Mouse (Mus musculus): ENCODE results near the gene Ranbp1.

Ranbp1 gene

DNA sequence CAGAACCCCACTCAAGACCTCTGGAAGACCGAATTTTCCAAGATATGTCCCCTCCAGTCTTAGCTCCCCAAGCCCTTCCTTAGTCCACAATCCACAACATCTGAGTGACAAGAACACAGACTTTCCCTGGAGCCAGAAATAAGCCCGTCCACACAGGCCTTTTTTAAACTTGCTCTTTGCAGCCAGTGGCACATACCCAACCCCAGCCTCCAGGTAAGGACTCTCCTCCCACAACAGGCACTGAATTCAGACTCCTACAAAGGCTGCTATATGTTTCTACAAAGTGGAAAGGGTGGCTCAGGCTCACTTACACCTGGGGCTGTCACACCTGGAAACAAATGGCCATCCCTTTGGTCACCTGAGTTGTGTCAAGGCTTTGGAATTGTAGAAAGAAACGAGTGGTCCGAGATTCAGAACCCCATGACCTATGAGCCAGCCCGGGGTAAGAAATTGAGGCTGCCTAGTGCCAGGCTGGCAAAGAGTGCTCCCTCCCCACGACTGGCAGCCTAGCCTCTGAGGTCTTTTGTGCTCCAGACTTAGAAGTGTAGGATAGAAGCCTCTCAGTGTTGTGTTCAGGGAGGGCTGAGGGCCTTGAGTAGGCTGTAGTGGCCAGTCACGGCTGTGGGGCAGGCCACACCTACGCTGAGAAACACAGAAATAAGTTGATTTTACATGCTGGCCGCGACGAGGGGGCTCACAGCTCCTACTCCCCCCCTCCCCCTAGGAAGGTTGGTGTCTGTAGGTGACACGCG is 14.4 kb downstream of the Ranbp1 start:
- DNase-seq = no peak

DNA sequence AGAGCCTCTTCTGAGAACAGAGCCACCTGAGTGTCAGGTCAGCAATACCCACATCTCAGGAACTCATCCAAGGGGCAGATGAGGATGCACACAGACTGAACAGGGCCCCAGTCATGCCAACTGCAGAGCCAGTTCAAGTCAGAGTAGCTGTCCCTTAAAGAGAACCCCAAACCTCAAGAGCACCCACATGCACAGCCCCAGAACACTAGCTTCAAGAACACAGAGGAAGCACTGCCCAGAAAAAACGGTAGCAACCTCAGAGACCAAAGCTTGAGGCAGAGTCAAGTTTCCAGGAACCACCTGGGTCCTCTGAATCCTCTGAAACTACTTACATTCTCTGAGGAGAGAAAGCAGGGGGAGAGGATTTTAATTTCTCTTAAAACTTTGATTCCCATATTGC is 15.1 kb downstream of the Ranbp1 start:
- DNase-seq = no peak

DNA sequence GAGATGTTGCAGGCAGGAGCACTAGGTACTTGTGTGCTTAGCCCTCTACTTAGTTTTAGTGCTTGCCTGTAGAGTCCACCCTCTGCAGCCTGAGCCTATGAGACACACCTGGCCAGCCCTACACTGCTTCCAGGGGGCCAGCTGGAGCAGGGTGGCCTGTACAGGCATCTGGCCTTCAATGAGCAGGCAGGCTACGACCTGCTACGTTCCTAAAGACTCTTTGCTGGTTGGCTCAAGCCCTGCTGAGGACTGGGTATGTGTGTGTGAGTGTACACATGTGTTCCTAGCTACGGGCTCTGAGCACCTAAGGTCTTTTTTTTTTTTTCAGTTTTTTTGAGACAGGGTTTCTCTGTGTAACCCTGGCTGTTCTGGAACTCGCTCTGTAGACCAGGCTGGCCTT is 17.1 kb downstream of the Ranbp1 start:
- no peak for DNase-seq

DNA sequence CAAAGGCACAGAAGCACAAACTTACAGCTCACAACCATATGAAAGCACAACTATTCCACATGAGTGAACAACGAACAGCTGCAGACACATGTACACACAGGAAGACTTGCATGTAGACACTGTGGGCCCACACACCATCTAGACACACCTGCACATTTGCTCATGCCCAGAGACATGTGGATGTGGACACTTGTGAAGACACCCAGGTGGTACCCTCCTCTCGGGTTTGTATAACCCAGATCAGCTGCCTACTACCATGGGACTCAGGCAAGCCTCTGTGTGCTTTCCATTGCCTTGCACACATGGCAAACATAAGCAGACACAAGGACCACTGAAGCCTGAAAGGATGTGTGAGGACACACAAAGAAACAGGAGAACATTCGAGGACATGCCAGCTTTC is 17.5 kb downstream of the Ranbp1 start:
- no peak for DNase-seq

DNA sequence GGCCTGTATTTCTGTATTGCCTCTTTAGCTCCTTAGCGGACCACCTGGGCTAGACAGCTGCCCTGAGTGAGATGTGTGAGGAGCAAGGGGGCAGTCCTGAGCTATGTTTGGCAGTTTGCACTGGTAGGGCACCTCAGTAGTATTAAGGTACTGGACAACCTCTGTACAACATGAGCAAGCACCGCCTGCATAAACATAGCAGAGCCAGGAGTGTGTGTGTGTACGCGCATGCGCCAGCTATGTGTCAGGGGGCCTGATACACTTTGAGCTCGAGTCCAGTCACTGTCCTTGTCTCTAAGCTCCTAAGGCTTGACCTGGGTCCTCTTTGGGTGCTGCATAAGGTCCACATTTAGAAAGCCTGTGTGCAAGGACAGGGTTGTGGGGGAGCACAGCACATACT is 17.9 kb downstream of the Ranbp1 start:
- DNase-seq = no peak

DNA sequence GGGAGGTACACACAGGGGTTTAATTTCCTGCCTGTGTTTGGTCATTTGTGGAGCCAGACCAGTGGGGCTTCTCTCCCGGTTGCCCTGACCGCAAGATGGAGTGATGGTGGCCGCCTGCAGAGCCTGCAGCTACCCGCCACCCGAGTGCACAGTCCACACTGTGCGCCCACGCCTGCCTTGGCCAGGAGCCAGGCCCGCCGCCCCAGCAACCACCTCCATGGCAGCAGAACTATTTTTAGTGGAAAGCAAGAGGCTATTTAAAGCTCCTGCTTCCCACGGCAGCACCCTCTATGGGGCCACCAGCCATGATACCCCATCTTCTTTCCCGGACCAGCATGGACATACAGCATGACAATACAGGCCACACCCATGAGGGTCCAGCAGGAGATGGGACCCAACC is 18.9 kb downstream of the Ranbp1 start:
- no peak for DNase-seq

DNA sequence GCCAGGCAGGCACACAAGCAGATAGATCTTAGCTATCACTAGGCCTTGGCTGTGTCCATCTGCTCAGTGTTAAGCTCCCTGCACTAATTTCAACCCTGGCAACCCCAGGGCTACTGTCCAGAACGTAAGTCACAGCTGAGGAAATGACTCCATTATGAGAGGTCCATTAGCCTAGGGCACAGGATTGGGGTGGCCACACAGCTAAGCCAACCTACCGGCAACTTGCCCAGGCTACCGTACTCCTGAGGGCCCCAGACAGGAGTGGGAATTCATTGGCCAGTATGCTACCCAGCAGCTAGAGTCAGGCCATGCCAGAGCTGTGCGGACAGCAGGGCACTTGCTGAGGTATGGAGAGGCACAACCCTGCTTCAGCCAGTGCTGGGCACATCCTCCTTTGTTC is 19.7 kb downstream of the Ranbp1 start:
- DNase-seq = no peak

DNA sequence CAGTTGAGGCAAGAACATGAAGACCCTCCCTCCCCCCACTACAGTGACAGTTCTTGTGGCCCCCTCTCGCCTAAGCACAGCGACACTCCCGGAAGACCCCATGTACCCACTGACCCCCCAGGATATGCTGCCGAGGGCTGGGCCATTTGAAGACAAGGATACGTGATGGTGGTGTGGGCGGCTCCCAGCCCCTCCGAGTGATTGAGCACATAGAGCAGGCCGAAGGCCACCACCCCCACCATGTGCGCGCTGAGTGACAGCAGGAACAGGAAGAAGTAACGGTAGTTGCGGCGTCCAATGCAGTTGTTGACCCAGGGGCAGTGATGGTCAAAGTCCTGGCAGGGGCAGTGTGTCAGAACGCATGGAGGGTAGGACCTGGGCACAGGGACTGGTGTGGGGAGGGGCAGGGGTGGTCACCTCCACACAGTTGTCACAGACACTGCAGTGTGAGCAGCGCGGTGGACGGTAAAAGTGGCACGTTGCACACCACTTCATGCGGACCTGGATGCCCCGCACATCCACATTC is 20.6 kb downstream of the Ranbp1 start:
- no peak for DNase-seq

DNA sequence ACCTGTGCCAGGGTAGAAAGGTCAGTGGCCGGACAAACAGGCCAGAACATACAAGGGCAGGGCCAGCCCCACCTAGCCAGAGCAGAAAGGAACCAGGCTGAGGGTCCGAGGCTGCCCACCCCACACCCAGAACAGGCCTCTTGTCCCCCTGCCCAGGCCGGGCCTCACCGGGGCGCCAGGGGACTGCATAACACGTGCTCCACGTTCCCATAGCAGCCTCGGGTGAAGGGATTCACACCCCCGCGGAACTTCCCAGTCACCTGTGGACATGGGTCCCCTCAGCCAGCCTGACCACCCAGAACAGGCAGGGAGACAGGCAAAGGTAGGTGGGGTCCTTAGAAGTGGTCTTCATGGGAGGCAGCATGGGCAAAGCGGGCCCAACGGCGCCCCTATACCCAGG is 21.3 kb downstream of the Ranbp1 start:
- no peak for DNase-seq

DNA sequence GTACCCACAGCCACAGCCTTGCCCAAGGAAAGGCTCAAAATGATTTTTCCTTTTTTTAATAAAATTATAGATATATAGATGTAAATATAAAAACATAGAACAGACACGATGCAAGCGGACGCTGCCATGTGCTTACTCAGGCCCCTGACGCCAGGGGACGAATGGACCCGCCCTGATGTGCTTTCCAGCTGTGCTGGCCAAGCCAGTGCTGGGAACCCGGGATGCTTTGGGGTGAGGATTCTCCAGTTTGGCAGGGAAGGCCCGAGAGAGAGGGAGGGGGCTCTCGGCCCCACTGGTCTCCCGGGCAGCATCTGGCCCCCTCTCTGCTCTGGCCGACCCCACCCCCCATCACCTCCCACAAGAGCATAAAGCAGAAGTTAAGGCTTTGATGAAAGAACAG is 26.3 kb downstream of the Ranbp1 start:
- DNase-seq = no peak

DNA sequence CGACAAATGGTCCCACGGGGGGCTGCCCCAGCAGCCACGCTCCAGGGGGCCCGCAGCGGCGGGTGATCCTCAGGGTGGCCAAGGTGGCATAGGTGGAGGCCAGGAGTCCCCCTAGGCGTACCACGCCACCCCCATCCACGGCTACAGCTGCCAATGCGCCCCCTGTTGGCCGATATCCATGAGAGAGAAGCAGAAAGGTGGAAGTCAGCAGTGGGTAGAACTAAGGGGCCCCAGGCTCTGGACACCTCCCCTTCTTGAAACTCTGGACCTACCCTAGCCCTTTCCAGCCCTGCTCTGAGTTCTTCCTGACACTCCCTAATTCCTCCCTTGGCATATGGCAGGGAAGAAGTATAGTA is 27.0 kb downstream of the Ranbp1 start:
- no peak for DNase-seq

DNA sequence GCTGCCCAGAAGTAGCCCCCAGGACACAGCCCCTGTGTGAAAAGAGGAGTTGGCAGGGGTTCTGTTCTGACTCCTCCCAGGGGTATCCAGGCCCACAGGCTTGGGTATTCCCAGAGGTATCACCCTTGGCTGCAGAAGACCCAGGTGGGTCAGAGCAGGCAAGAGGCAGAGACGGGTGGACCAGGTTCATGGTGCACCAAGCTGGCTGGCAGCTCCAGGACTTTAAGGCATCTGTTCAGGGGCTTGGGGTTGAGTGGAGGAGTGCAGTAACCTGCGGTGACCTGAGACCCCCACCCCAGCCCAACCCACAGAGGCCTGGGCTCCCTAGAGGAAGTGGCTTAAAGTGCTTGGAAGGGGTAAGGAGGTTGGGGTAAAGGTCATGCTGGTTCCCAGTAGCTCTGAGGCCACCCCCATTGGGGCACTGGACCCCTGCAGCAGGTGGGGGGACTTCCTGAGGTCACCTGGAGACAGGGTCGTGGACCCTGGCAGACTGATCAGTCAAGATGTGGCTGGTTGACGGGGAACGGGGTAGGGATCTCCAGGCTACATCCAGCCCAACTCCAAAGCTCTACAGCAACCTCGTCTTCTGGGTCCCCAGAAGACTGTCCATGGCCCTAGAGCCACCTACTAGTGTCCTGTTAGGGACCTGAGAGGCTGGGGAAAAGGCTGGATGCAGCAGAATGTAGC is 27.5 kb downstream of the Ranbp1 start:
- DNase-seq = no peak

DNA sequence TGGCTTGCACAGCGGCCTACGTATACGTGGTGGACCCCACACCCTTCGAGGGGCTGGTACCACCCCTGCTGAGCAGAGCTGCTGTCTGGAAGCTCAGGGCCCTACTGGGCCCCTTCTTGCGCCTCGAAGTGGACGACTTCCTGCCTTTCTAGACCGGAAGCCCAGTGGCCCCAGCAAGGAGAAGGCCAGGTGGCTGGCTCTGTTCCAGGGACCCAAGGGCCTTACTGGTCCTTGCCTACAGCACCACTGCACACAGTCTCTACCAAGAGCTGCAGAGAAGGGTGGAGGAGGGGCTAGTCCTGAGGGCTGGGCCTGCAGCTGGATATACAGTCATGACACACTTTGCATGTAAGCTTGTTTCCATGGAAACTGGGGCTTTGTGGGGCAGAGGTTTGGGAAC is 28.5 kb downstream of the Ranbp1 start:
- DNase-seq = no peak

DNA sequence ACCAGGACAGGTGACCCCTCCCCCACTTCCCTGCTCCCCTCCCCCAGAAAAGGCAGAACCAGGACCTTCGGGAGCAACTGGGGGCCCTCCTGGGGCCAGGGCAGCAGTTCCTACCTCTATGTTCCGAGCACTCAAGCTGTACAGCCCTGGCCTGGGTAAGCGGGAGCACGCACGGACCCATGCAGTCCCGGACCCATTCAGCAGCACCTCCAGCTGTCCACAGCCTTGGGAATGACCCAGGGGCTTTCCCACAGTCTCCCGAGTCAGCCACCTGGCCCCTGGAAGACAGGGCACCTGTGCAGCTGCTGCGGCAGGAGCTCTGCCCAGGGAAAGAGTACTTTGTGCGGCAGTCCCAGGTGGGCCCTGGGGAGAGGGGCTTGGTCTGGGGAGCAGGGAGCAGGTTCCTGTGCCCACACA is 29.9 kb downstream of the Ranbp1 start:
- DNase-seq = no peak

DNA sequence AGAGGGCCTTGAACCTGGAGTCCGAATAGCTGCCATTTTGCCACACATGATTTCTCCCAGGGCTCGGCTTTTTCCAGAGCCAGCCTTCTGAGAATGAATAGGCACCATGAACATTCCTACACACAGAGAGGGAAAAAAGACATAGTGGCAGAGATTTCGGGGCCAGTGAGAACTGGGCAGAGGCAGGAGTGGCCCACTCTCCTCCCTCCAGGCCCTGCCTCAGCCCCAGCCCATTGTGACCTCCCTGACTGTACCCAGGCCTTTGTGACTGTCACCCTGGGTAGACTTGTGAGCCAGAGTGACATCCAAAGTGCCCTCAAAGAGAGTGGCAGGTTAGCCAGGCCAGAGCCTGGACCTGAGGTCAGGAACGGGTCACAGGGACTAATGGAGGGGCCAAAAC is 31.0 kb downstream of the Ranbp1 start, which contains the start of gene Ccdc188:
Gene Ccdc188 (plus strand): TSS at position 301 of the 400 bp plus-strand sequence.
- no peak for DNase-seq

DNA sequence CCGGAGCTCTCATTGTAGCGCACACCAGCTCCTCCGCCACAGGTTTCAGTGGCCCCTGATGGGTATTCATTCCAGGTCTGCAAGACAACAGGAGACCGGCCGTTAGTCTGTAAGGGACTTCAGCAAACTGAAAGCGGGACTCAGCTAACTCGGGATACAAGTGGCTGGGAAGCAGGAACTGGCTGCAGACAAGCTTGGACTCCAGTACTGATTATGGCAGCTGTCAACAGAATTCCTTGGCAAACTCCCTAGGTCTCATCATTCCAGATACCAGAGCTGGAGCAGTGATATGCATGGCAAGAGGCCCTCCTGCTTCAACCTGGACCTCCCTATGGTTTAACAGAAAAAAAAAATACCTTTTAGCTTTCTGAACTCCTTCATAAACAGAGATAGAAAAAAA is 33.7 kb downstream of the Ranbp1 start:
- DNase-seq = no peak

DNA sequence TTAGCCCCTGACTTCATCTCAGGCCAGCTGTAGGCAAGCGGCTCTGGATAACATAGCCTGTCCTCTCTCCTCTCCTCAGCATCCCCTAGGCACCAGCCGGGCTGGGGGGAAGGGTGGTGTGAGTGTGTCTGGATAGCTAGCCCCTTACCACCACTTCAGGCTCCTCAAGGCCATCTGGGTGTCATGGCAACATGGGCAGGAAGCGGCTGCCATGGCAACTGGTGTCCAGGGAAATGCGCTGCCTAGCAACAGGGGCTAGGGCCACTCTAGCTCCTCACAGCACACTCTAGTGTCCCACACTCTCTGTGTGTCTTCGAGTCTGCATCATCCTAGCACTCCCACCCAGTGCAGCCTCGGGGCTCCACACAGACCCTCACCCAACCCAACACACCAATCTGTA is 34.8 kb downstream of the Ranbp1 start:
- no peak for DNase-seq

DNA sequence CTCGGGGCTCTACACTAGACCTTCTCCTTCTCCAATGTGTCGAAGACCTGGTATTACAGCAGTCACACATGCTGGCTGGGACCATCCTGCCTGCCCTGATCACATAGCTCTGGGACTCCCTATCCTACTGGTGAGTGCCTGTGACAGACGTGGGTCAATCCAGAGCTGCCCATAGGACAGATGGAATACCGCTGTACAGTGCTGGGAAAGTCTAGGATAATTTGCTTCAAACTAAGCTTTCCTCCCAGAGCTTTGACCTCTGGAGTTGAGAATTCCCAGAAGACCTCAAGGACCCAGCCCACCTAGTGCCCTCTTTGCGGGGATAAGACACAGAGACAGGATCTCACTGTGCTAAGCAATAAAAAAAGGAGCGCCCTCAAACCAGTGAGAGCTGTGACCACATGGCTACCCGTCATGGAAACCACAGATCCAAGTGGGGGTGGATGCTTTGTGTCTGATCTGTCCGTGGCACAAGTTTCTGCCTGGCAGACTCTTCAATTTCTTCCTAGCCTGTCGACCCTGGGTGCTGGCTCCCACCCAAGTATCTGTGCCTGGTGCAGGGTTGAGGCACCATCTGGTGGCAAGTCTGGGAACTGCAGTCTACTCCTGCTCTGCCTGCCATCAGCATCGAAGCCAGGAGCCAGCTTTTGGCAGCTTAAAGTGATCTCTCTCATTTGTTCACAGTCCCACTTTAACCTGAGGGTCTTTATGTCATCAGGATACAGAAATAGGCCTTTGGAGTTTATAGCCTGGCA is 36.9 kb downstream of the Ranbp1 start:
- DNase-seq = peak; percentile 64

DNA sequence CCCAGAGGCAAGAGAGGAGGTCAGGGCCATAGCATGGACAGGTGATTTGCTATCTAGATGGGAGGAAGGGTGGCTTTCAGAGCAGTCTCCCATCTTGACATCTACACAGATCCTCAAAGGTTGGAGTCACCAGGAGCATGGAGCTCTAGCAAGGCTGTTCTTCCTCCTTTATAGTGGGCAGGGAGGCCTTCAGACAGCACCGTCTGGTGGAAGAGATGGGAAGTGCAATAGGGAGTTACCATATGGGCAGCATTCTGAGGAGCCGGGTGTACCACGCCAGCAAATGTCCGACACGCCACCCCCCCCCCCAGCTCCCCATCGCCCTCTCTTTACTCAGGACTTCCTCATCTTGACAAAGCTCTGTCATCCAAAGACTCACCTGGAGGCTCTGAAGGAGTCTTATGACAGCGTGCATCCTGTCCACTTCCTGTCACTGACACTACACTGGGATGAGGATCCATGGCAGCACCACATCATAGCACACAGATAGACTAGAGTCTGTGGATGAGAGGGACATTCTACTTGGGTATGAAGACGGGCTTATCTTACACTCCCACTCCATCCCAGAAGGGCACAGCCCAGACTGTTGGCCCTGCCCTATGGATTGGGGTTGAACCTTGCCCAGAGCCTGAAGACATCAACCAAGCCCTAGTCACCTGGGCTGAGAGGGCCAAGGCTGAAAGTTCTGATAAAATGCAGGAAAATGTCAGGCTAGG is 37.7 kb downstream of the Ranbp1 start:
- peak; percentile 26 for DNase-seq

DNA sequence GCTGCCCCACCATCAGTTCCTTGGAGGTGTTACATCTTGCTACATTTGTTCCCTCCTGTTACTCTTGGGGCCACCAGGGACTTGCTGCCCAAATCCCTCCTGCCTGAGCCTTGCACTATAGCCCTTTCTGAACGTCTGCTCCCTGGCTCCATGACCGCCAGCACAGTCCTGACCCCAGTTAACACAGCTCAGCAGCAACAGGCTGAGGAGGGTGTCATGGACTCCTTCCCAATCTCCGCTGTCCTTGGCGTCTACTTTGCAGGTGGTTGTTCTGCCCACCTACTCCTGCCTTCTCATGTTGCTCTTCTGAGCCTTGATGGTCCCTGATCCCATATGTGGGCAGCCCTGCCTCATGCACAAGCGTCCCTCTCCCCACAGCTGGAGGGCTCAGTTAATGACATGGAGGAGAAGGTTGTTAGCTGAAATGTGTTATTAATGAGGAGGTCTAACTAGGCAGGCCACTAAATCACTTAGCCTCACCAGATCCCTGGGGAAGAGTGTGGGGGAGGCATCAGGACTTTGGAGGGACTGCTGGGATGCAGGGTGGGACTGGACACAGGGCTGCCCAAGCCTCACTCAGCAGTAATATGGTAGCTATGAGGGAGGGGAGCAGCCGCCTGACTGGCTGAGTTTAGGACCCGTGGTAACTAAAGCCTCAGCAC is 45.0 kb downstream of the Ranbp1 start:
- no peak for DNase-seq

DNA sequence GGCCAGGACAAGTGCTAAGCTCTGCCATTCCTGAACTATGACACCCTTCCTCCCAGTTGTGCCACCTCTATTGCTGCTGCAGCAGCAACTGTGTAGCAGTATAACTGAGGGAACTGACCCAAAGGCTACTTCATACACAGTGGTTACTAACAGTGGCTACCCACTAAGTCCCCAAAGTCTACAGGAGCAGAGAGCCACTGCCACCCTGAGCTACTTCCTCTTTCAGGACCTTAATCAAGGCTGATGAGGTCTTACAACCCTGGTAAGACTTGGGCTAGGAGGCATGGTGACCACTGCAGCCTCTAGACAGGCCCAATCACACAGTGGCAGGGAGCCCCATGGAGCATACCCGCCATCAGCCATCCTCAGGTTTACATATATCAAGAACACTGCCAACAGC is 46.5 kb downstream of the Ranbp1 start:
- DNase-seq = no peak

DNA sequence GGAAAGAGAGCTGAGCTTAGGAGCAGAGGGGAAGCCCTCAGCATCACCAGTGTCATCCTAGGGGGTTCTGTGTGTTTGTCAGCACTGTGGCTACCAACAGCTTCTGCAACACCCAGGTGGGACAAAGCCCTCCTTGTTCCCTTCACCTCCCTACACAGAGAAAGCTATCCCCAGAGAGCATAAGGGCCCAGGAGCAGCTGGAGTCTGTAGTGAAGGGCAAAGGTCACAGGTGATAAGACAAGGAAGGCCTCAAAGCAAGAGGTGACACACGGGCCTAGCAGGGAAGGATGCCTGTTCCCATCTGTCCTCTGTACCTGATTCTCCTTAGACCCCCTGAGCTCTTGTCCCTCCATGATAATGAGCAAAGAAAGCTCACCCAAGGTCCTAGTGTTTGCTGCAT is 46.9 kb downstream of the Ranbp1 start:
- no peak for DNase-seq

DNA sequence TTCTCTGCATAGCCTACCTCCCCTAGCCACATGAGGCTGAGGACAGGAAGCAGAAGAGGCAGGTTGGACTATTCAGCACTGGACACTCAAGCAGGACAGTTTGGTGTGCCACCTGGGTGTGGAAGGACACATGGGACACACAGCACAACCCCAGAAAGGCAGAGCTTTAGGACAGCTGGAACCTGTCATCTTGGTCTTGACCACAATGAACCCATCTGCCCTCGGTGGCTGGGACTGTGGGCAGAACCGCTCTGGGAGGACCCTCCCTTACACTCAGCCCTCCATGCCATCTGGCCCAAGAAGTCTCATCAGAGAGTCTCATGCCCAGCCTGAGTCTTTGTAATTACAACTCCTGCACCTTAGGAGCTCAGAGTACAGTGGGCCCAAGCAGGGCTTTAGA is 48.5 kb downstream of the Ranbp1 start:
- DNase-seq = no peak
